In the genomic region with DNA sequence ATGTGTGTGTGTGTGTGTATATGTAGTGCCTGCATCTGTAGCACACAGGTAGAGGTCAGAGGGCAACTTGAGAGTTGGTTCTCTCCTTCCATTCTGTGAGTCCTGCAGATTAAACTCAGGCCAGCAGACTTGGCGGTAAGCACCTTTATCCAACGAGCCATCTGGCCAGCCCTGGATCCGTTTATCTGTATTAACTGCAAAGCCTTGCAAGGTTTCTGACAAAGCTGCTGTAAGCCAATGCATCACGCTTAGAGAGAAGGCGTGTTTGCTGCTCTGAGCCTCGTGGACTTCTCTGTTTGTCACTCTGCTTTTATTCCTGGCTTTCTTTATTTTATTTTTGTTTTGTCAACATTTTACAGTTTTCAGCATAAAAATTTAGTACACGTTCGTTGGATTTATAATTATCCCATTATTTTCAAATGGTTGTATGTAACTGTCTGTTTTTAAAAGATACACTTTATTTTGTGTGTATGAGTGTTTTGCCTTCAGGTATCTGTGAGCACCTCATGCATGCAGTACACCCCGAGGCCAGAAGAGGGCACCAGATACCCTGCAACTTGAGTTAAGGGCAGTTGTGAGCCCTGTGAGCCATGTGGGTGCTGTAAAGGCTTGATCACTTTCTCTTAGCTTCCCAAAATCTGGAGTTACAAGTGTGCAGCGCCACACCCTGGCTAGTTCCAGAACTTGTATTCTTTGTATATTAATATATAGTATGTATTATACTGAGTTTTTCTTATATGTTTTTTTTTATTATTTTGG, we compare ENCODE assay signal across 9 mouse cellular contexts. TPM values are rescaled to one million over a fixed set of nuclear protein-coding genes. Genes with fewer than 3 reads are reported as not detected.
DNase-seq lines count a peak whose midpoint lies in the region; ATAC-seq and TF ChIP-seq lines count a peak whose summit lies in the region.
"Had no signal": no experiment of that assay in that cellular context is flagged by ENCODE, and none has a peak within 500 bp of the region (broad histone marks: within the 10 kb centered on the region; RNA-seq: fewer than 3 reads in every experiment).

No protein-coding gene starts in this region.

- H3K4me2 ChIP-seq in hindbrain, postnatal 0 days (ENCODE audit: low read depth, low read length) = no peak overlapping the region
- H3K4me2 ChIP-seq: neural tube, embryonic 13.5 days had no signal

- no peaks in the 10 kb centered on the region for H3K4me1 ChIP-seq in hindbrain, postnatal 0 days (ENCODE audit: insufficient read depth, low read length)
- H3K4me1 ChIP-seq: neural tube, embryonic 13.5 days had no signal

- peaks cover 62% of the 10 kb centered on the region for H3K36me3 ChIP-seq in hindbrain, postnatal 0 days (ENCODE audit: insufficient read depth, low read length)

- intact Hi-C loops in left cerebral cortex, adult 2 months (cut with DNase I) = loop anchor here (5.0 to 10.0 kb wide), 2 partner anchors 130 to 222 kb away; no protein-coding TSS in a partner anchor

- ATAC-seq in hindbrain, postnatal 0 days = peak; percentile 87
- peak; percentile 100 for ATAC-seq in megakaryocyte, adult 5-6 weeks (ENCODE audit: poor library complexity, severe bottlenecking)

- no peaks in the 10 kb centered on the region for H3K9me3 ChIP-seq in hindbrain, postnatal 0 days (ENCODE audit: low read length)
- H3K9me3 ChIP-seq: neural tube, embryonic 13.5 days had no signal

- peak; percentile 95 for DNase-seq in R1 (ENCODE audit: low read depth, low spot score)
- peak; percentile 83 for DNase-seq in cerebellum, adult 8-10 months
- DNase-seq in forelimb bud, embryonic 11.5 days (ENCODE audit: low read depth, low spot score) = peak; percentile 91
- DNase-seq in hindbrain, postnatal 0 days (ENCODE audit: low spot score) = peak; percentile 92
- peak; percentile 80 to 87 for DNase-seq in left cerebral cortex, adult 2 months (ENCODE audit: extremely low spot score in 1 of 2, low spot score in 2 of 2)
- peak; percentile 90 to 91 for DNase-seq in right cerebral cortex, postnatal 10 days (ENCODE audit: low spot score in 2 of 2)
- DNase-seq in urinary bladder, postnatal 10 days (ENCODE audit: low spot score) = peak; percentile 63

- 50% methylated on average over 10 of the region's 10 CpGs for WGBS in hindbrain, postnatal 0 days

- TF ChIP-seq CTCF in hindbrain, postnatal 0 days (IDR thresholded peaks at IDR 0.05; ENCODE audit: low read depth) = peak; percentile 96
- TF ChIP-seq CTCF in left cerebral cortex, adult 2 months (IDR thresholded peaks at IDR 0.05) = peak; percentile 91

- H3K27ac ChIP-seq in hindbrain, postnatal 0 days = no peak overlapping the region
- H3K27ac ChIP-seq in left cerebral cortex, adult 2 months = no peak overlapping the region
- H3K27ac ChIP-seq: neural tube, embryonic 13.5 days had no signal

- H3K4me3 ChIP-seq in hindbrain, postnatal 0 days (ENCODE audit: low read length) = no peak overlapping the region
- no peak overlapping the region for H3K4me3 ChIP-seq in left cerebral cortex, adult 2 months
- H3K4me3 ChIP-seq: neural tube, embryonic 13.5 days had no signal

- no peaks in the 10 kb centered on the region for H3K27me3 ChIP-seq in hindbrain, postnatal 0 days (ENCODE audit: insufficient read depth, low read length)
- H3K27me3 ChIP-seq: neural tube, embryonic 13.5 days had no signal

- no peak overlapping the region for H3K9ac ChIP-seq in hindbrain, postnatal 0 days (replicated peaks; ENCODE audit: low read length)
- H3K9ac ChIP-seq: neural tube, embryonic 13.5 days had no signal

RNA-seq across cellular contexts. Expression of a gene that starts 17.2 kb away (rescaled TPM):
- 98.6 and 117 TPM in 2 replicates for total RNA-seq in hindbrain, postnatal 0 days (2014; rRNA removed)
- polyA plus RNA-seq in hindbrain, postnatal 0 days (2015; fragmentation: Nextera tagmentation; extraction: Ambion mirVana) = 104 and 107 TPM in 2 replicates
- total RNA-seq in left cerebral cortex, adult 2 months (2021) = 100 to 1,000 TPM; 255 to 290 TPM
- 48.6 and 58.3 TPM in 2 replicates for total RNA-seq in megakaryocyte, adult 5-6 weeks (2015)
- 28.4 and 29.5 TPM in 2 replicates for total RNA-seq in megakaryocyte, adult 5-6 weeks (2017)

RNA-seq across cellular contexts. Expression of a gene that starts 24.1 kb away (rescaled TPM):
- 367 and 457 TPM in 2 replicates for total RNA-seq in hindbrain, postnatal 0 days (2014; rRNA removed)
- polyA plus RNA-seq in hindbrain, postnatal 0 days (2015; fragmentation: Nextera tagmentation; extraction: Ambion mirVana) = 81.5 and 90.6 TPM in 2 replicates
- total RNA-seq in left cerebral cortex, adult 2 months (2021) = 100 to 1,000 TPM; 233 to 241 TPM
- 30.3 and 42.9 TPM in 2 replicates for total RNA-seq in megakaryocyte, adult 5-6 weeks (2015)
- 62.0 and 62.8 TPM in 2 replicates for total RNA-seq in megakaryocyte, adult 5-6 weeks (2017)
